Mouse (Mus musculus): ENCODE results near the gene Ankrd37. TPM values are rescaled to one million over a fixed set of nuclear protein-coding genes. Genes with fewer than 3 reads are reported as not detected.

Gene Ankrd37
- polyA plus RNA-seq, 1 experiment from 2014 or later = 17.9 TPM

DNA sequence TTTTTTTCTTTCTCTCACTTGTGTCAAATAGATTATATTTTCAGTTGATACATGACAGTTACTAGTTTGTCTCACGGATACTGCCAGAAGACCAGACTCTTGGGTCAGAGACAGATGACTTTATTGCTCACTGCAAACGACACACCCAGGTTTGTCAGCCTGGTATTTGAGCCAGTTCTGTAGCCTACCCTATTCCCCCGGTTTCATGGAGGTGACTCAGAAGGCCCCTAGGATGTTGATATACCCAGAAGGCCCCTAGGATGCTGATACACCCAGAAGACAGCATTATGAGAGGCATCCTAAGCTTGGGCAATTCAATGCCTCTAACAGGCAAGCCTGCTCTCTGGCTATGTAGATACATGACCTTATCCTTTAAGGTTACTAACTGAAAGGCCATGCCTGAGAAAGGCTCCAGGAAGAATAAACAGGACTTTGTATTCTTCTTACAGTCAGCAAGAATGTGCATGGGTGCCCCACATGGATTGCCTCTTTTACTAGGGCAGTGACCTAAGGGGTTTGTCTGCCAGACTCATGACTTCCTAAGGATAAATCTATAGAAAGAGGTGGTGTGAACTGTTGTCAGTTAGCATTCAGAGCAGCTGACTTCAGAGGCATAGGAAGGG, 1.7 kb upstream of the Ankrd37 start:
- ATAC-seq (ENCODE audit: low FRiP score, low TSS enrichment) = no peak
- no peaks in the 10 kb centered on the region for H3K4me1 ChIP-seq (ENCODE audit: control insufficient read depth, insufficient read depth, low read length)
- H3K9me3 ChIP-seq (ENCODE audit: control insufficient read depth, low read length) = no peaks in the 10 kb centered on the region
- H3K4me3 ChIP-seq (ENCODE audit: low read length) = no peak overlapping the region
- no peak overlapping the region for H3K27ac ChIP-seq (ENCODE audit: low read depth, low read length)
- H3K9ac ChIP-seq (ENCODE audit: low read depth, low read length) = no peak overlapping the region
- no peaks in the 10 kb centered on the region for H3K27me3 ChIP-seq (ENCODE audit: control insufficient read depth, insufficient read depth, low read length)
- H3K36me3 ChIP-seq (ENCODE audit: control insufficient read depth, insufficient read depth, low read length) = no peaks in the 10 kb centered on the region
- 49% methylated on average over 3 of the region's 3 CpGs for WGBS
- no peak overlapping the region for H3K4me2 ChIP-seq (replicated peaks; ENCODE audit: low read depth, low read length)

DNA sequence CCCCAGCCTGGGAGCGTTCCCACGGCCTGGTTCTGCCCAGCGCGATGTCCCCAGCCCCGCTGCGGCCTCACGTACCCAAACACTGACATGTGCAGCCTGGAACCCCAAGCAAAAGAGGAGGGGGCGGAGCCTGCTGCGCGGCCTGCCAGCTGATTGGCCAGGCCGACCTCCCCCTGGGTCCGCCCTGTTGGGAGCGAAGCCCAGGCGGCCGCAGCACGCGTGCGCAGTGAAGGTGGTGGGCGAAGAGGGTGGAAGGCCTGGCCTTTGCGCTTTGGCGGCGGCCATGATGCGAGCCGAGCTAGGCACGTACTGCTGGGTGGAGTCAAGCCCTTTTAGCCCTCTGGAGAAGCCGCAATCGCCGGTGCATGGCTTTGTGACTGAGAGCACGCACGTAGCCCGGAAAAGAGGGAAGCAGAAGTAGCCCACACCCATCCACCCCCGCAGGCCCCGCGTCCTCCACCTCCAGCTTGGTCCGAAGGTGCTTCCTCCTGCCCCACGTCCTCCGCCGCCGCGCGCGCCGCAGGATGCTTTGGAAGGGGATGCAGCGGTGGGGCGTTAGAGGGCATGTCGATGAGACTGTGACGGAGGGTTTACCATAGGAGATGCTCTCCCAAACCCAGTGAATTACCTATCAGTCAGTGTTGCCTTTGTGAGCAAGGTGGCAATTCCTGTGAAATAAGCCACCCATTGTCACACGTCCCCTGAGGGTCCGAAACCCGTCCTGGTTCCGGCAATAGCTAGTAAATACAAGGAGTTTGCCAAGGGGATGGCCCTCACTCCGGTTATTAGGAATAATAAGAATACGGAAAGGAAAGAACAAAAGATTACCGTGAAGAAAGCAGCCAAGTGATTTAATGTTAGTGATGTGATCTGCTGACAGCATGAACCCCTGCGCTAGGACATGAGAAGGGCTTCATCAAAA, 5.5 kb downstream of the Ankrd37 start:
- H3K27ac ChIP-seq (ENCODE audit: low read depth, low read length) = peak overlapping the region; percentile 95
- no peaks in the 10 kb centered on the region for H3K27me3 ChIP-seq (ENCODE audit: control insufficient read depth, insufficient read depth, low read length)
- 5% methylated on average over 55 of the region's 55 CpGs for WGBS
- no peaks in the 10 kb centered on the region for H3K9me3 ChIP-seq (ENCODE audit: control insufficient read depth, low read length)
- no peaks in the 10 kb centered on the region for H3K4me1 ChIP-seq (ENCODE audit: control insufficient read depth, insufficient read depth, low read length)
- H3K4me2 ChIP-seq (replicated peaks; ENCODE audit: low read depth, low read length) = peak overlapping the region; percentile 64
- peak overlapping the region; percentile 76 for H3K9ac ChIP-seq (ENCODE audit: low read depth, low read length)
- H3K36me3 ChIP-seq (ENCODE audit: control insufficient read depth, insufficient read depth, low read length) = peaks cover 22% of the 10 kb centered on the region
- peak; percentile 99 for ATAC-seq (ENCODE audit: low FRiP score, low TSS enrichment)
- peak overlapping the region; percentile 43 for H3K4me3 ChIP-seq (ENCODE audit: low read length)

DNA sequence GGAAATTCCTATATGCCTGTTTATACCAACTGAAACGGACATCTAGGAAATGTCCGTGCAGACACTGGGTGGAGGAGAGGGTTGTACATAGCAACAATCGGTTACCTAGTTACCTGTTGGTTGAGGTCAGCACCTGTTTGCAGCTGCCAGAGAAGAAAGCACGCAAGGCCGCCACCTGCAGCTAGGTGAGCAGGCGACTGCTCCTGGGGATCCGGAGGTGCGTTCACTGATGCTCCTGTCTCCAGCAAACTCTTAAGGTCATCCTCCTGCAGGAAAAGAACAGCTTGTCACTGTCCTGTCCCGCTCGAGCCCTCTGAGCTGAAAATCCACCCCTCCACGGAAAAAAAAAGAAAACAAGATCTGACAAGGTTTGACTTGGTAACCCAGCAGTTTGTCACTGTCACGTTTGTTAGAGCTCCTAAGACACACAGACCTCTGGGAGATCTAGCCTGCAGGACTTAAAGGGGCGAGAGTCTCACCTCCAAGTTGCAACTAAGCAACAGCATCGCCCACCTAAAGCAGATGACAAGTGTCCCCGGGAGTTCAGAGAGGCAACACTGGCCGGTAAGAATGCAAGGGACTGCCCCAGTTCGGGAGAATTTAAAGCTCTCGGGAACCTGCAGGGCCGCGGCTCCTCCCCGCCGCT, 6.2 kb downstream of the Ankrd37 start, which contains the start of gene Lrp2bp:
Gene Lrp2bp, plus strand, starts transcription at position 166 of the 646 bp plus-strand sequence.
- peak within 1 kb of the TSS; percentile 43 for H3K4me3 ChIP-seq (ENCODE audit: low read length)
- H3K9ac ChIP-seq (ENCODE audit: low read depth, low read length) = peak within 1 kb of the TSS; percentile 76
- no peaks in the 10 kb centered on the region for H3K4me1 ChIP-seq (ENCODE audit: control insufficient read depth, insufficient read depth, low read length)
- peak within 1 kb of the TSS; percentile 95 for H3K27ac ChIP-seq (ENCODE audit: low read depth, low read length)
- 1% methylated on average over 22 of the region's 22 CpGs for WGBS
- H3K27me3 ChIP-seq (ENCODE audit: control insufficient read depth, insufficient read depth, low read length) = no peaks in the 10 kb centered on the region
- ATAC-seq (ENCODE audit: low FRiP score, low TSS enrichment) = peak; percentile 21
- H3K4me2 ChIP-seq (replicated peaks; ENCODE audit: low read depth, low read length) = peak within 1 kb of the TSS; percentile 64
- H3K36me3 ChIP-seq (ENCODE audit: control insufficient read depth, insufficient read depth, low read length) = peaks cover 22% of the 10 kb centered on the region
- no peaks in the 10 kb centered on the region for H3K9me3 ChIP-seq (ENCODE audit: control insufficient read depth, low read length)

DNA sequence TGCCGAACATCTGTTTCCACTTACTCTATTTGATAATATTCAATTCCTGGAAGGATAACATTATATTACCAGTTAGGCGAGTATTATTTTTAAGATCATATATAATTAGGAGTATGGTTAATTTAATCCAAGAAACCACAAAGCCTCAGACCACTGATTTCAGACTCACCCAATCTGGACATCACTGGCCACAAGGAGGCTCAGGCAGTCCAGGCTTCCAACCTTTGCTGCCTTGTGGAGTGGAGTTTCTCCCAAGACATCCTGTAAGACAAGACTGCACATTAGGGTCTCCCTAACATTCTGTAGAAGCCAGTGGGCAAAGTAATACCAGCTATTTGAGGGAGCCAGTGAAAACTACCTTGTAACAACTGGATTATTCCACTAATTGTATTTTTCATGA, 7.3 kb downstream of the Ankrd37 start:
- no peak for ATAC-seq (ENCODE audit: low FRiP score, low TSS enrichment)
- no peak overlapping the region for H3K4me2 ChIP-seq (replicated peaks; ENCODE audit: low read depth, low read length)
- H3K9me3 ChIP-seq (ENCODE audit: control insufficient read depth, low read length) = no peaks in the 10 kb centered on the region
- no peak overlapping the region for H3K4me3 ChIP-seq (ENCODE audit: low read length)
- H3K36me3 ChIP-seq (ENCODE audit: control insufficient read depth, insufficient read depth, low read length) = peaks cover 30% of the 10 kb centered on the region
- no peak overlapping the region for H3K27ac ChIP-seq (ENCODE audit: low read depth, low read length)
- H3K9ac ChIP-seq (ENCODE audit: low read depth, low read length) = no peak overlapping the region
- WGBS = 86% methylated on average over 2 of the region's 2 CpGs
- H3K27me3 ChIP-seq (ENCODE audit: control insufficient read depth, insufficient read depth, low read length) = no peaks in the 10 kb centered on the region
- H3K4me1 ChIP-seq (ENCODE audit: control insufficient read depth, insufficient read depth, low read length) = no peaks in the 10 kb centered on the region

DNA sequence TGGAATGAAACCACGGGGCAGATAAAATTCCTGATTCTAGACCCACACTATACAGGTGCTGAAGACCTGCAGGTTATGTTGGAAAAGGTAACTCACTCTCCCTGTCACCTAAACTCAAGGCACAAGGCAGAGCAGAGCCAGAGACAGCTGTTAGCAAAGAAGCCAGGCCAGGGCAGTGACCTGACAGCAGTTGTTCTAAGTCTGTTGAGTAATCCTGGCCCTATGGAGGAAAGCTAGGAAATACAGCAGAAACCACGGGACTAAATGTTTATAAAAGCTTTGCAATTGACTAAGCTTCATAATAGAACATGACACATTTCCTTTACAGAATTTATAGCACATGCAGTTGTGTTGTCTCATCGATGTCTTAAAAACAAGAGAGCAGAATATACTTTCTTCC, 9.9 kb downstream of the Ankrd37 start:
- WGBS = 90% methylated on average over 3 of the region's 3 CpGs
- H3K9me3 ChIP-seq (ENCODE audit: control insufficient read depth, low read length) = no peaks in the 10 kb centered on the region
- no peak overlapping the region for H3K4me3 ChIP-seq (ENCODE audit: low read length)
- no peak overlapping the region for H3K4me2 ChIP-seq (replicated peaks; ENCODE audit: low read depth, low read length)
- ATAC-seq (ENCODE audit: low FRiP score, low TSS enrichment) = no peak
- no peak overlapping the region for H3K27ac ChIP-seq (ENCODE audit: low read depth, low read length)
- H3K9ac ChIP-seq (ENCODE audit: low read depth, low read length) = no peak overlapping the region
- H3K36me3 ChIP-seq (ENCODE audit: control insufficient read depth, insufficient read depth, low read length) = peaks cover 41% of the 10 kb centered on the region
- no peaks in the 10 kb centered on the region for H3K27me3 ChIP-seq (ENCODE audit: control insufficient read depth, insufficient read depth, low read length)
- H3K4me1 ChIP-seq (ENCODE audit: control insufficient read depth, insufficient read depth, low read length) = no peaks in the 10 kb centered on the region

DNA sequence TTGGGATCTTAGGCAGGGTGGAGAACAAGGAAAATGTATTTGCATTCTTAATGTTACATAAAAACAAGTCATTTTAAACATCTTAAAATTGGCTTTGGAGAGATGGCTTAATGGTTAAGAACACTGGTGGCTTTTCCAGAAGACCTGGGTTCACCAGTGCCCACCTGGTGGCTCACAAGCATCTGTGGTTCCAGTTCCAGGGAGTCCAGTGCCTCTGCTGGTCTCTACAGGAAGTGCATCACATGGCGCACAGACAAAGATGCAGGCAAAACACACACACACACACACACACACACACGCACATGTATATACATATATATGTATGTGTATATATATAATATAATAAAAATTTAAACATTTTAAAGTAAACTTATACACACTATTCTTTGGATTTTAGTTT, 11.4 kb downstream of the Ankrd37 start:
- H3K27ac ChIP-seq (ENCODE audit: low read depth, low read length) = no peak overlapping the region
- H3K4me3 ChIP-seq (ENCODE audit: low read length) = no peak overlapping the region
- WGBS = 94% methylated on average over 2 of the region's 2 CpGs
- H3K9ac ChIP-seq (ENCODE audit: low read depth, low read length) = no peak overlapping the region
- no peaks in the 10 kb centered on the region for H3K9me3 ChIP-seq (ENCODE audit: control insufficient read depth, low read length)
- no peak overlapping the region for H3K4me2 ChIP-seq (replicated peaks; ENCODE audit: low read depth, low read length)
- no peaks in the 10 kb centered on the region for H3K4me1 ChIP-seq (ENCODE audit: control insufficient read depth, insufficient read depth, low read length)
- H3K27me3 ChIP-seq (ENCODE audit: control insufficient read depth, insufficient read depth, low read length) = no peaks in the 10 kb centered on the region
- ATAC-seq (ENCODE audit: low FRiP score, low TSS enrichment) = no peak
- peaks cover 41% of the 10 kb centered on the region for H3K36me3 ChIP-seq (ENCODE audit: control insufficient read depth, insufficient read depth, low read length)

DNA sequence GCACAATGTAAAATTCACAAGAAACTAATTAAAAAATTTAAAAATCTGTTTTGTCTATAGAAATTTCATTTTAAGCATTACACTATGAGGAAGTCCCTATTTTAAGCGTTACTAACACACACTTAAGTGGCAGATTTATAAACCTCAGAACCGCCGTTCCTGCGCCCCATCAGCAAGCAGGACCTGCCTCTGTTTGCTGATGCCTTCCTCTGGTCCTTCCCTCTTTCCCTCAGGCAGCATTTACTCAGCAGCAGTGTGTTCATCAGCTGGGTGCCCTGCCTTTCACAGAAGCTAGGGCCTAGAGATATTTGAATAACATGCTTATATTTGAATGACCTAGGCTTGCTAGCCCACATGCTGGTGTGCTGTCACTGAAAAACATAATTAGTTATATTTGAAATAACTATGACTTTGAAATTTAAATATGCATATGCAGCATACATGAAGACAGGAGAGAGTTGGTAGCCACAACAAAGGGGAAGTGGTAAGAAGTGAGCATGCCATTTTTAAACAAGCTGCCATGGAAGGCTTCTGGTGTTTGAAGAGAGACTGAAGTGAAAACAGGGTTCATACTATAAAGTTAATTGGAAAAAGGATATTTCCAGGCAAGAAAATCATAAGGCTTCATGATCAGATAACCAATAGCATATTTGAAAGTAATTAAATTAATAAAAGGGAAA, 14.7 kb downstream of the Ankrd37 start:
- Histone ChIP-seq H3K4me1 (ENCODE audit: control insufficient read depth, insufficient read depth, low read length) (no peaks in the 10 kb centered on the region), H3K9ac (ENCODE audit: low read depth, low read length) (no peak overlapping the region), H3K4me2 (replicated peaks; ENCODE audit: low read depth, low read length) (no peak overlapping the region), H3K4me3 (ENCODE audit: low read length) (no peak overlapping the region), H3K9me3 (ENCODE audit: control insufficient read depth, low read length) (no peaks in the 10 kb centered on the region), H3K27ac (ENCODE audit: low read depth, low read length) (no peak overlapping the region), H3K27me3 (ENCODE audit: control insufficient read depth, insufficient read depth, low read length) (no peaks in the 10 kb centered on the region), H3K36me3 (ENCODE audit: control insufficient read depth, insufficient read depth, low read length) (peaks cover 34% of the 10 kb centered on the region)
- WGBS = 88% methylated on average over 4 of the region's 4 CpGs
- no peak for ATAC-seq (ENCODE audit: low FRiP score, low TSS enrichment)

DNA sequence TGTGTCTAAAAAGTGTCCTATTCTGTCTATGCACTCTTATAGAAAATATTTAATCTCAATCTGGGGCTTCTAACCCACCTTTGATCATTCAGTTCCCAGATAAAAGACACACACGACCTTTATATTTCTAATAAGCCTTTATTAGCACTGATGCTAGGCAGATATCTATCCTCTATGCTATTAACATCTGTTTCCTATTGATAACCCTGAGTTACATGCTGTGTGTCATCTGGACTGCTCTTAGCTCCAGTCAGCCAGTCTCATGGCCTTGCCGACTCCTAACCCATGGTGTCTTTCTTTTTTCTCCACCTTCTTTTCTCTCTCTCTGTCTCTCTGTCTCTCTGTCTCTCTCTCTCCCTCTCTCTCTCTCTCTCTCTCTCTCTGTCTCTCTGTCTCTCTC, 17.3 kb downstream of the Ankrd37 start:
- no peaks in the 10 kb centered on the region for H3K27me3 ChIP-seq (ENCODE audit: control insufficient read depth, insufficient read depth, low read length)
- no peak overlapping the region for H3K9ac ChIP-seq (ENCODE audit: low read depth, low read length)
- H3K4me3 ChIP-seq (ENCODE audit: low read length) = no peak overlapping the region
- no peak for ATAC-seq (ENCODE audit: low FRiP score, low TSS enrichment)
- 78% methylated on average over 2 of the region's 2 CpGs for WGBS
- no peaks in the 10 kb centered on the region for H3K9me3 ChIP-seq (ENCODE audit: control insufficient read depth, low read length)
- H3K36me3 ChIP-seq (ENCODE audit: control insufficient read depth, insufficient read depth, low read length) = peaks cover 39% of the 10 kb centered on the region
- H3K4me1 ChIP-seq (ENCODE audit: control insufficient read depth, insufficient read depth, low read length) = no peaks in the 10 kb centered on the region
- H3K27ac ChIP-seq (ENCODE audit: low read depth, low read length) = no peak overlapping the region
- H3K4me2 ChIP-seq (replicated peaks; ENCODE audit: low read depth, low read length) = no peak overlapping the region

Data from kidney, embryonic 14.5 days (tissue).